Mouse (Mus musculus): ENCODE data around the gene Amer1.
A peak's percentile ranks its signal among the peaks of the same experiment; 100 is the strongest.

Gene Amer1

GRCm38 (mm10) chrX:95444776-95445111 is at the start of gene Amer1:
Amer1 (minus strand) TSS chrX:95444872.
- DNase-seq (ENCODE audit: low read depth, low spot score) = peak; percentile 93

- peak; percentile 3 for DNase-seq (ENCODE audit: low read depth, low spot score)
Measured at GRCm38 (mm10) chrX:95457166-95457565, 12.5 kb upstream of the Amer1 start.

- DNase-seq (ENCODE audit: low read depth, low spot score) = peak; percentile 3
Measured at GRCm38 (mm10) chrX:95445866-95446265, 1.2 kb upstream of the Amer1 start.

- DNase-seq (ENCODE audit: low read depth, low spot score) = no peak
Measured at GRCm38 (mm10) chrX:95445141-95445540, 469 bp upstream of the Amer1 start.

- peak; percentile 66 for DNase-seq (ENCODE audit: low read depth, low spot score)
Measured at GRCm38 (mm10) chrX:95443898-95444775, 535 bp downstream of the Amer1 start.

- peak; percentile 17 for DNase-seq (ENCODE audit: low read depth, low spot score)
Measured at GRCm38 (mm10) chrX:95443390-95443789, 1.3 kb downstream of the Amer1 start.

GRCm38 (mm10) chrX:95442261-95442660 is 2.4 kb downstream of the Amer1 start:
- DNase-seq (ENCODE audit: low read depth, low spot score) = peak; percentile 74

GRCm38 (mm10) chrX:95441290-95441689 is 3.4 kb downstream of the Amer1 start:
- DNase-seq (ENCODE audit: low read depth, low spot score) = peak; percentile 19

GRCm38 (mm10) chrX:95438491-95438890 is 6.2 kb downstream of the Amer1 start:
- no peak for DNase-seq (ENCODE audit: low read depth, low spot score)

- peak; percentile 1 for DNase-seq (ENCODE audit: low read depth, low spot score)
Measured at GRCm38 (mm10) chrX:95437236-95437635, 7.4 kb downstream of the Amer1 start.

GRCm38 (mm10) chrX:95373101-95373500 is 71.6 kb downstream of the Amer1 start:
- no peak for DNase-seq (ENCODE audit: low read depth, low spot score)

All from 3T3-L1 (cell line).